14 mouse cellular contexts compared by ENCODE assay signal in the genomic region with DNA sequence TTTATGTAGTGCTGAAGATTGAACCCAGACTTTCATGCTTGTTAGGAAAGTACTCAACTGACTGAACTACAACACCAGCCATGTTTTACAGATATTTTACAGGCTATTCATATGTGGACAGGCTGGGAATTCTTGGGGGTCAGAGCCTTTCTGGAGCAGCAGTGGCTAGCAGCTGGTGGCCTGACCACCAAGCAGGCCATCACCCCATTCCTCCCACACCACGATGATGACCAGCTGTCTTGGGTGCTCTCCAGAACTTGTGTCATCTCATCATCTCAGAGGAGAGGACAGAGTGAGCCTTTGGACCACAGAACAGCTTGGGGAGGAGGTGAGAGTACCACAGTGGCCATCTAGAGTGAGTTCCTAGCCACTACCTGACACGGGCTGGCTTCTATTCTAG. TPM values are rescaled to one million over a fixed set of nuclear protein-coding genes. Genes with fewer than 3 reads are reported as not detected.
A peak's percentile ranks its signal among the peaks of the same experiment; 100 is the strongest.
DNase-seq lines count a peak whose midpoint lies in the region; ATAC-seq and TF ChIP-seq lines count a peak whose summit lies in the region.
"Had no signal": no experiment of that assay in that cellular context is flagged by ENCODE, and none has a peak within 500 bp of the region (broad histone marks: within the 10 kb centered on the region; RNA-seq: fewer than 3 reads in every experiment).

No protein-coding gene starts in this region.

- DNase-seq in gastrocnemius, adult 2 months, result peak; percentile 46
- no peak for DNase-seq in gastrocnemius, postnatal 36 days
- DNase-seq in heart, postnatal 4 days, result peak; percentile 45
- DNase-seq in 3T3-L1 (ENCODE audit: low read depth, low spot score), result peak; percentile 60
- peak; percentile 39 for DNase-seq in lung, postnatal 36 days
- no peak for DNase-seq in cerebellum, adult 18-20 months
- DNase-seq: cerebellum, adult 8-10 months; kidney, adult 8-10 months; thymus, postnatal 14 days had no signal

- no peaks in the 10 kb centered on the region for H3K27me3 ChIP-seq in heart, embryonic 12.5 days (replicated peaks)
- H3K27me3 ChIP-seq: hindbrain, embryonic 13.5 days; midbrain, embryonic 13.5 days had no signal

- intact Hi-C loops in gastrocnemius, adult 2 months (cut with DNase I), result no loop called here
- intact Hi-C loops in gastrocnemius, postnatal 36 days (cut with DNase I), result no loop called here

- WGBS in heart, embryonic 12.5 days, result 72% methylated on average over 2 of the region's 2 CpGs

- no peak overlapping the region for H3K27ac ChIP-seq in gastrocnemius, adult 2 months
- no peak overlapping the region for H3K27ac ChIP-seq in heart, embryonic 12.5 days (ENCODE audit: poor library complexity, severe bottlenecking)
- H3K27ac ChIP-seq: embryonic facial prominence, embryonic 10.5 days; hindbrain, embryonic 13.5 days; liver, embryonic 14.5 days; midbrain, embryonic 13.5 days had no signal

- TF ChIP-seq CTCF in gastrocnemius, adult 2 months (IDR thresholded peaks at IDR 0.05), result no peak

- no peak overlapping the region for H3K4me2 ChIP-seq in heart, embryonic 12.5 days
- H3K4me2 ChIP-seq: hindbrain, embryonic 13.5 days; midbrain, embryonic 13.5 days had no signal

- H3K36me3 ChIP-seq in heart, embryonic 12.5 days, result no peaks in the 10 kb centered on the region
- H3K36me3 ChIP-seq: embryonic facial prominence, embryonic 10.5 days; hindbrain, embryonic 13.5 days; midbrain, embryonic 13.5 days had no signal

- H3K9me3 ChIP-seq in heart, embryonic 12.5 days (replicated peaks), result no peaks in the 10 kb centered on the region
- H3K9me3 ChIP-seq: embryonic facial prominence, embryonic 10.5 days; hindbrain, embryonic 13.5 days; midbrain, embryonic 13.5 days had no signal

- no peak overlapping the region for H3K9ac ChIP-seq in heart, embryonic 12.5 days
- H3K9ac ChIP-seq: hindbrain, embryonic 13.5 days; liver, embryonic 14.5 days; midbrain, embryonic 13.5 days had no signal

- peaks cover 11% of the 10 kb centered on the region for H3K4me1 ChIP-seq in heart, embryonic 12.5 days (replicated peaks)
- H3K4me1 ChIP-seq: midbrain, embryonic 13.5 days had no signal

- ATAC-seq in heart, embryonic 12.5 days (ENCODE audit: insufficient number of reproducible peaks, low FRiP score), result no peak
- ATAC-seq: midbrain, embryonic 13.5 days had no signal

- no peak overlapping the region for H3K4me3 ChIP-seq in gastrocnemius, adult 2 months
- H3K4me3 ChIP-seq in heart, embryonic 12.5 days, result no peak overlapping the region
- H3K4me3 ChIP-seq: embryonic facial prominence, embryonic 10.5 days; hindbrain, embryonic 13.5 days; midbrain, embryonic 13.5 days had no signal

RNA-seq across cellular contexts. Expression of gene Tmsb10, which starts 18.3 kb away (rescaled TPM):
- 10 to 100 TPM; 30.1 to 67.9 TPM for total RNA-seq in gastrocnemius, adult 2 months (2021)
- 10 to 100 TPM; 61.2 to 79.8 TPM for total RNA-seq in gastrocnemius, postnatal 36 days (2021)
- total RNA-seq in heart, postnatal 4 days (2021), result 100 to 1,000 TPM; 848 to 855 TPM
- polyA plus RNA-seq in heart, embryonic 12.5 days (2016; fragmentation: Nextera tagmentation; extraction: Ambion mirVana), result 2,303 and 2,375 TPM in 2 replicates

Comparison
In these comparisons a context has a peak if more than half of its experiments do, and no peak if none do; other contexts are left out.
1. DNase-seq: peak in gastrocnemius, adult 2 months (single experiment), heart, postnatal 4 days (single experiment), 3T3-L1 (single experiment) and lung, postnatal 36 days (single experiment); none in gastrocnemius, postnatal 36 days (0 of 2) and cerebellum, adult 18-20 months (0 of 2).
2. RNA of gene Tmsb10, which starts 18.3 kb away (total RNA-seq): 848 to 855 TPM in heart, postnatal 4 days; 61.2 to 79.8 TPM in gastrocnemius, postnatal 36 days and 30.1 to 67.9 TPM in gastrocnemius, adult 2 months; every median in the first group is over 10 times any median in the second.